Mouse (Mus musculus) kidney, adult 9 months (tissue): ENCODE data around the gene Col4a1.

Source experiments
- DNase-seq: peaks from one replicate; pipeline ENCODE4 v3.0.0; 2022

The Col4a1 gene

DNA sequence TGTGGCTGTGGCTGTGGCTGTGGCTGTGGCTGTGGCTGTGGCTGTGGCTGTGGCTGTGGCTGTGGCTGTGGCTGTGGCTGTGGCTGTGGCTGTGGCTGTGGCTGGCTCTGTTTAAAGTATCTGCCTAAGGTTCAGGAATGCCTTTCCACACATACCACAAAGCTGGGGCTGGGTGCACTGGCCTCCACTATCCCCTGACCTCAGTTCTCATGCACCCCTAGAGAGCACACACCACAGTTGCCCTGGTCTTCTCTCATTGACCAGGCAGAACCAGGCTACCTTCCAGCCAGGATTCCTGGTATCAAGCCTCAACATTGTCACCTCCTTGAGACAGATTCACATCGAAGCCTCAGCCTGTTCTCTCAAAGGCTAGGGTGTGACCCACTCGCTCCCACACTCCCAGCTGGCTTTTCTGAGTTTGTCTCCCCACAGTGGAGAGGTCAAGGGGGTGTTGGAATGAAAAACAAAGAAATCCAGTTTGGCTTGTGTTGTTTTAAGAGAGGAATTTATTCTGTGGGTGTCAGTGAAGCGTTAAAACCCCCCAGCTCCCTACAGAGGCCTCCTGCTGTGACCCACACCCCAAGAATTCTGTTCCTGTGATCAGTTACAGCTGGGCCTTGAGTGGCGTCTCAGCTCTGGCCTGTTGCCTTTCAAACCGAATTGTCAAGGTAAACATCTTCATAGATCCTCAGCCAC lies 15.2 kb upstream of the Col4a1 start:
- no peak for DNase-seq

DNA sequence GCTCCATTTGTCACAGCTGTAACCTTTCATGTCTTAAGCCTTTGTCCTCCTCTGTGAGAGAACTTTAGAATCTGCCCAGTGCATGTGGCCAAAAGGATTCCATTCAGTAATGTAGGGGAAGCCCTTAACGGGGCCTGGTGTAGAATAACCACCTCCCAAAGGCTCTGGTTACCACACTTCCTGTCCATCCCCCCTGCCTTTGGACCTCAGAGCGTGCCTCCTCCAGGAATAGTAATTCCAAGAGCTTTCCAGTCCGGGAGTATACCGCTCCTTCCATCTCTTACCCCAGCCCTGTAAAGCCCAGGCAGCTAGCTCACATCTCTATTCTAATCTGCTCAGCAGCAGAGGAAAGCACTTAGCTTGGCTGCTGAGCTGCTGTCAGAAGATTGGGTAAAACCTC lies 14.7 kb upstream of the Col4a1 start:
- DNase-seq = no peak

DNA sequence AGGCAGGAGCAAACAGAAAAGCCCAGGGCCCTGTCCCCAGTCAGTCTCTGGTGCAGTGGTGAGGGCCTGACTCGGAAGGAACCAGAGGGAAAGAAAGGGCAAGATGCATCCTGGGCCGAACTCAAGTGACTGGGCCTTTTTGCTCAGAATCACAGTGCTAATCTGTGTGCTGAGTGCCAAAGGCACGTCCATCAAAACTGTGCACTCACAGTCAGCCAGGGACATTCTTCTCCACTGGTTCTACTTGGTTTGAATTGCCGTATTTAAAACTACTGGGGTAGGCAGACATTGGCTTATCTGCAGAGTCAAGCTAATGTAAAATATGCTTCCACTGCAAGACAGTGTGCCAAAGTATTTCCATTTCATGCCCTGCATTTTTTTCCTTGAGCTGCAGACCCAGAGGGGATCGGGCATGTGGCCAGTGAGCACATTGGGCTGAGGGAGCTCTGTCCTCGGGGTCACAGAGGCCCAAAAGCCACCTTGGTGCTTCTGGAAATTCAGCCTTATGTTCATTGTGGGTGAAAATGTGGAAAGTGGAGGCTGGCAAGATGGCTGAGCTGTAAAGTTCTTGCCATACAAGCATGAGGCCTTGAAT lies 12.3 kb upstream of the Col4a1 start:
- DNase-seq = peak; percentile 67

DNA sequence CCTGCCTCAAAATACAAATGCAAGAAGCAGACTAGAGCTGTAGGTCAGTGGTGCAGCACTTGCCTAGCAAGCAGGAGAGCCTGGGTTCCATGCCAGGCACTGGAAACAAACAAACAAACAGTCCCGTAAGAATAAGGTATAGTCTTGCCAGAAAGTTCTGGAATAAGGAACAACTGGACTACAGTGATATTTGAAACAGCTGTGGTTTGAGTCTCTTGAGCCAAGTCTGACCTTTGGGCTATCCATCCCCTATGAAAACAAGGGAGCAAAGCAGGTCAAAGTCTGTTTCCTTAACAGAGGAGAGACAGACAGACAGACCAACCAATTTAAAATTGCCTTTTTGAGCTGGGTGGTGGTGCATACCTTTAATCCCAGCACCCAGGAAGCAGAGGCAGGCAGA lies 11.1 kb upstream of the Col4a1 start:
- DNase-seq = peak; percentile 68

DNA sequence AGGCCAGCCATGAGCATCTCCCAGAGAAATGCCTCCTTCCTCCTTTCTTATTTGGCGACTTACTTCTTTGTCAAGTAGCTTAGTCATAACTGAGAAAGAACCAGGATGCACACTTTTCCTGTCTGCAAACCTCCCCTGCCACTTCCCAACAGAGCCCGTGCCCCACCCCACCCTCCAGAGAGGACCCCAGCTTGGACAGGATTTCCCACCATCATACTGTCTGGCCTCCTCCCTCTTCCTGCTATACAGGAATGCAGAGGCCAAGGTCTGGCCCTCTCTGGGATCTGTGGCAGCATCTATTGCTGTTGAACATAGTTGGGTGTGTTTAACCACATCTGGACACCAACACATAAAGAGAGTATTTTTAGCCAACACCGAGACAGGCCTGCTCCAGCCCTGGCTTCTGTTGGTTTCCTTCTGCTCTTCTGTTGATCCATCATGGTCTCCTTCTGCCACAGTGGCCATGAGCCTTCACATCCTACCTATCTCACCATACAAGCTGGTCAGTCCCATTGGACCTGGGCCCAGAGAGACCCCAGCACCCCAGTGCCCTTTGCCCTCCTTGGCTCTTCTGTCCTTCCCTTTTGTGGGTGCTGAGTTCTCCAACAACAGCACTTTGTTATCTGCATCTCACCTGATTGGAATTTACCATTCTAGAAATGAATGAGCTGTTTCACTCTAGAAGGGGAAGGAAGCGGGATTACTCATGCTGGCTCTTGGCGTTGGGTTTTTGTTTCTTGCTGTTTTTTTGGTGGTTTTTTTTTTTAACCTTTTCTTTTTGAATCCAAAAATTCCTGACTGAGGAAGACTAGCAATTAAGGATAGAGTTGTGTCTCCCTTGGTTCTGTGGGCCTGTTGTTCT lies 10.3 kb upstream of the Col4a1 start:
- DNase-seq = no peak

DNA sequence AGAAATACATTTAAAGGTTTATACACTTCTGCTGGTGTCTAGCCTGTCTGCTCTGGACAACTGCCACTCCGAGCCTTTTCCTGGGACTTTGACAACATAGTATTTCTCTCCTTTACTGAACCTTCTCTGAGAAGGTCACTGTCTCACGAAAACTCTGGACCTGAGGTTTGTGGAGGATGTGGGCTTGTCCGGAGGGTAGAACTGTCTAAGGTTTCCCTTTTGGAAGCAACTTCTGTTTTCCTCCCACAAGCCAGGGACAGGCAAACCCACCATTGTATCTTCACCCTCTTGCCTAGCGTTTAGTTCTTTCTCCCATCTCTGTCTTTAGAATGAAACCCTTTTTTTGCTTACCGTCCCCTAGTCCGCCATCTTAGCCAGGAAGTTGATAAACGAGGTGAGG lies 9.2 kb upstream of the Col4a1 start:
- DNase-seq = no peak

DNA sequence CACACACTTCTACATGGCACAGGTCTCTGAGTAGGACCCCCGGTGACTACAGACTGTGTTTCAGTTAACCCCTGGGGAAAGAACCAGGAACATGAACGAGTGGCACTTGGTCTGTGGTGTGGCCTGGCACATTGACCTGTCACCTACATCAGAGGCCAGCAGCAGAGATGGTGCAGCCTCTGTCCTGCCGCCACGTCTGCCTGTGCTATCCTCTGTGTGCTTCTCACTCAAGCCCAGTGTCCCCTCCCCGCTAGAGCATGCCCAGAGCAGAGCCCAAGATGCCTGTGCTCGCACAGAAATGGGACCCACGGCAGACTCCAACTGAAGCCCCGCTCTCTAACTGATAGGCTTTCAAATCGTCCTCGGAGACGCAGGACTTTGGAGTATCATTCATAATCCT lies 6.8 kb upstream of the Col4a1 start:
- DNase-seq = no peak

DNA sequence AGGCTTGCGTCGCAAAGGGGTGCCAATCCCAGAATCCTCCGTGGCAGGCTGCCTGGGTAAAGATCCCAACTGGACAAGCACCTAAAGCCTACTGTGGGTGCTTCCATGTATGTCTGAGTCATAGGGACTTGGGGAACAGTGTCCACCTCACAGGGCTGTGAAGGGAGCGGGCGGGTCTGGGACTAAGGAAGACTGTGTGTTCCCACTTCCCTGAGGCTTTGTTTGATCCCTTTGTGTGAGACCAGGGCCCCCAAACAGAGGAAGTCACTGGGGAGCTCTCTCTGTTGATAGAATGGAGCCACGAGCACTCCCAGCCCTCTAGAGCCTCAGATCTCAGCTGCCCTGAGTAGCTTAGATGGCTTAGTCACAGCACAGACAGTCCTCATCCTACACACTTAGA lies 3.5 kb upstream of the Col4a1 start:
- no peak for DNase-seq

DNA sequence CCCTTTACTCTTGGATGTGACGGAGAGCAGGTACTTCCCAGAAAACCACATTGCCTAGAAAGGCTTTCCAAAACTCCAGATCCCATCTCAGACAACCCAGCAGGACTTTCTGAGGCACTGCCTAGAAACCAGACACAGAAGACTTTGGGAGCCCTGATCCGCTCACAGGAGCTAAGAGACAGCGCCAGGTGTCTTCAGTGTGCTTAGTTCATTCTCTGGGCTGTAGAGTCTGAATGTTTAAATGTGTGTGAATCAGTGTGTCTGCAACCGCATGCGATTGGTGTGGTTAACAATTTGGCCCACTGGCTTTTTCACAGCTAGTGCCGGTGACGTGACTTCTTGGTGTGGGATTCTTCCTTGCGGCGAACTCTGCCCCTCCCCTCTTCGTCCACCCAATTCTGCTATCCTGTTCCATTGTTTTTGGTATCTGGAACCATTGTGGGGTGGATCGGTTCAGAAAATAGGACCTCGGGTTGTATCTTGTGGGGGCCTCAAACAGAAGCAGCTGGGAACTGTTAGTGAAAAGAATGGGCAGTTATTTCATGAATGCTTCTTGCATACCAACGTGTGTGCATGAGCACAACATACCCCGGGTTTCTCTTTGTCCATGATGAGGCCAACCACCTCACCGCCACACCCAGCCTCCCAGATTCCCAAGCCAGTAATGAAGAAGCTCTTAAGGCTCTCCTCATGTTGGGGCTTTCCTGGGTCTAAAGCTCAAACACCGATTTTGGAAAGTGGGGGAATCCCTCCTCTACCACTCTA lies 2.7 kb upstream of the Col4a1 start:
- no peak for DNase-seq

DNA sequence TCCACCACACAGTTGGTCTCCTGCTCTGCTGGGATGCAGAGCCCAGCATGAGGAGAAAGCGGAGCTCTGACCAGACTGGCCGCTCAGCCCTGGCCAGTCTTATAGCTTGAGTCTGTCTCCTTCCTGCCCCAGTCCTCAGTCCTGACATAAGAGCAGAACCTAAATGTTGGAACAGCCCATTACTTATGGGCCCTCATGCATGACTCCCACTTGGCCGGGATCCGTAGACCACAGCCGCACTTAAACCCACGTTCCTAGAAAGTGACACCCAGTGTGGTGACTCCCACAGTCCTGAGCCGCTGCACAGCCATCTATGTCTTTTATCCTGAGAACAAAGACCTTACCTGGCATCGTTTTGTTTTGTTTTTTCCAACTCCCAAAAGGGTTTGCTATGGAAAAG lies 2.0 kb upstream of the Col4a1 start:
- no peak for DNase-seq

DNA sequence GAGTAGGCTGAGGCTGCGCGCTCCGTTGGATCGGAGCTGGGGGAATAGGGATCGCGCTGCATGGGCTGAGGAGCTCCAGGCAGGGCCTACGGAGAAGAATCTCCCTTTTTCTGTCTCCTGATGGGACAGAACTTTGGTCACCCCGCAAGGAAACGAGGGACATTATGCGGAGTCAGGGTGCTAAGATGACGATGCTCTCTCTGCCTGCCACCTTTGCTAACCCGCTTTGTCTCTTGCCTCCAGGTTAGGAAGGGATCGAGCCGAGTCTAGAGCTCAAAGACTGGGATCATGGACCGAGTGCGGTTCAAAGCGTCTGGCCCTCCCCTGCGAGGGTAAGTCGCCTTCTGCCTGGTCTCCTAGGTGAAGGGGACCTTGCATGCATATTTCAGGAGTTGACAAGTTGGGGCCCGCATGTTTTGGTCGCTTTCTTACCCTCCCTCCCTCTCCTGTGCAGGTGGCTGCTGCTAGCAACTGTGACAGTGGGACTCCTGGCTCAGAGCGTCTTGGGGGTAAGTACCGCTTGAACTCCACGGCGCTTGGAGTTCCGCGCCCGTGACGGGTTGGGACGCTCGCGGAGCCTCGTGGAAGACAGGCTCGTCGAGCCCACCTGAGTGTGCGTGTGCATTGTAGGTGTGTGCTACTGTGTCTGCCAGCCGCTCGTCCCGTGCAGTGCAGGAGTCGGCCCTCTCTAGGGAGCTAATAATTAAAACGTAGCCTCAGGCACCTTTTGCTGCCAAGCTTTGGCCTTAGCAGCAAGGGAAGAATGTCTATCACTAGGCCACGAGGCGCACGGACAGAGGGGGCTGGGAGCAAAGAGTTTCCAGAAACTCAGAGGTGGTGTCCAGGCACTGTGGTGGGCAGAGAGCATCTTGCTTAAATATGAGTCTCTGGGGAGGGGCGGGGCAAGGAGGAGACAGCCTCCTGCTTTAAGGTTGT lies 818 bp upstream of the Col4a1 start:
- DNase-seq = peak; percentile 82

DNA sequence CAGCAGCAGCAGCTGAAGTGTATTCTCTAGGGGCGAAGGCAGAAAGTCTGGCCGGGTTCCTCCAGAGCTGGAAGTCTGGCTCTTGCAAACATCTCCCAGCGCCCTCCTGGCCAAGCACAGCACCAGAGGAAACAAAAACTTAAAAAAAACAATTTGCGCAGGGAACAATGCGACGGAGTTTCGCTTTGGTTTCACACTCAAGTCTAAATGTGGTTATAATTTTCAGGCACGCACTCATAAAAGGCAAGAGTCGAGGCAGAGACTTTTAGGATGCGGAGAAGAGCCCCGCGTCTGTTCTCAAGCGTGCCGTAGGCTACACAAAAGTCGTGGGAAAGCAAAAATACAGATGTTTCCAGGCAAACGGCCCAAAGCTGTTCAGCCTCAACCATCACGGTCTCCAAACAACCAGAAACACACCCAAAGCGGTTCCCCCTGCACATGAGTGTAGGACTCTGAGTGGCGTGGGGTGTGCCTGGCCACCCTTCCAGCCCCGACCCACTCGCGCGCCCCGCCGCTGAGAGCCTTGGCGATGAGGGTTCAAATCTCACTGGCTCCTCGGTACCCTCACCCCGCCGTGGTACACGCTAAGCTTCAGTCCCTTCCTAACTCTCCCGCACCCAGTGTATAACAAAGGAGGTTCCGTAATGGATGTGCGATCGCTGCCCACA lies 811 bp downstream of the Col4a1 start:
- DNase-seq = peak; percentile 71

DNA sequence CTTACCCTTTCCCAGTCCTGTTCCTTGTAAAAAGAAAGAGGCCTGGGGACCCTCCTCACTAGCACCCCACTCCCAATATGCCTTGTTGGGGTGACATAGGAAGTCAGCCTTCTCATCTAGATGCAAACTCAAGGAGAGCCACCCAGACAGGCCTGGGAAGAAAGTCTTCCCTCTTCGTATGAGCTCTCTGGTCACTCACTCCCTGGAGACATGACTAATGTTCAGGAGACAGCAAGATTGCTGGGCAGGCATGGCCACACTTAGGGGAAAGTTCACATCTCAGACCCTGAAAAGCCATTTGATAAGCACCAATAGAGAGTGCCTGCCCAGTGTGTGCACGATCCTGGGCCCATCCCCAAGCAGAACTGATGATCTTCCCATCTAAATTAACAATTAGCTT lies 2.6 kb downstream of the Col4a1 start:
- no peak for DNase-seq

DNA sequence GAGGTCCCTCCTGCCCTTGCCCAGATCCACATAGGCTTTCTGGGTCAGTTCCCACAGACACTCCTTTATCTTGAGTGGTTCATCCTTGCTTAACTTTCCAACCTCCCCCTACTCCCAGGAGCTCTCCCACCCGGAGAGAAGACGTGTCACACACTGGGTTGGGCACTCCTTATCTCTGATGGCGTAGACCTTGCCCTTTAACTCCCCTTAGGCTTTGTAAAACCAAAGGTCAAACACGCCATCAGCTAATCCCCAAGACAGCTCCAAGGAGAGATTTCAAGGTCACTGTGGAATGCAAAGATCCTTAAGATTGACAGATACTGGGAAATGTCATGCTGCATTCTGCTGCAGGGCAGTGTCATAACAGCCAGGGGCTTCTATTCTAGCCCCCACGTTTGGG lies 3.4 kb downstream of the Col4a1 start:
- no peak for DNase-seq

DNA sequence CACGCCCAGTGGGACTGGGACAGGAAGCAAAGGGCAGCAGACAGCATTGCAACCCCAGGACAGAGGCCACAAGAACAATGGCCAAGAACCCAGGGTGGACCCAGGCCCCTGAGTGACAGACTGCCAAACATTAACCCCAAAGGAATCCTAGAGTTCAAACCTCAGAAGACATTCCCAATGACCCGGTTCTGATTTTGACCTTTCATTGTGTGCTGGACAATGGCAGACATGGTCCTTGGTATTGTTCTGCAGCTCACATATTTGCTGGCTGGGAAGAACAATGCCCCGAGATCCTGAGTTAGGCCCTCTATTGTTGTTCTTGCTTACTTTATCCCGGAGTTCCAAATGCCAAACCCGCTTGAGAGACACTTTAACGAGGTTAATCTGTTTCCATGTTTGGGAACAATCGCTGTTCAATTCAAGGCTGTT lies 4.0 kb downstream of the Col4a1 start:
- DNase-seq = peak; percentile 86

DNA sequence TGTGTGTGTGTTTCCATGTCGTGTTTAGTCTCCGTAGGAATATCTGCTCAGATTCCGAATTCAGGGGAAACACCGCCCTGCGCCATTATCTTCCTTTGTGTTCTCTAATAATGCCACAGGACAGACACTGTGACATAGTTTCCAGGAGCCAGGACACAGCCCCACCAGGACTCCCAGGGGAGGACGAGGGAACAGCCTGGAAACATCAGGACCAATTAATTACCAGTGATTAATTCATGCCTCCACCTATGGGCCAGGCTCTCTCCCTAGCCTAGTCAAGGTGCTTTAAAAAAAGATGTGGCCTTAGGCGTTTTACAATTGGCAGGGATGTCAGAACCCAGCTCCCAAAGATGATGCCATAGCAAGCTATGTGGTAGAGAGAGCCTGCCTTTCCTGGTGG lies 5.2 kb downstream of the Col4a1 start:
- DNase-seq = no peak

DNA sequence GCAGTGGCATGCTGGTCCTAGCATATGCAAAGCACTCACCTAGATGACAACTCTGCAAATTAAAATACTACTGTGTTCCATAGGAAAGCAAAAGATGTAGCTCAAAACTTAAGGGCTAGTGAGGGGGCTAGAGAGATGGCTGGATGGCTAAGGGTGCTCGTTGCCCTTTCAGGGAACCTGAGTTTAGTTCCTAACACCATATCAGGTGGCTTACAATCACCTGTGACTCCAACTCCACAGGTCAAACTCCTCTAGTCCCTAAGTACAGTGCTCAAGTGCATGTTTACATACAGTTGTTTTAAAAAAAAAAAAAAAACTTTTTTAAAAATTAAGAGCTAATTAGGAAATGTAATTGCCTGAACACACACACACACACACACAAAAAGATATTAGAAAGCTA lies 7.1 kb downstream of the Col4a1 start:
- no peak for DNase-seq

DNA sequence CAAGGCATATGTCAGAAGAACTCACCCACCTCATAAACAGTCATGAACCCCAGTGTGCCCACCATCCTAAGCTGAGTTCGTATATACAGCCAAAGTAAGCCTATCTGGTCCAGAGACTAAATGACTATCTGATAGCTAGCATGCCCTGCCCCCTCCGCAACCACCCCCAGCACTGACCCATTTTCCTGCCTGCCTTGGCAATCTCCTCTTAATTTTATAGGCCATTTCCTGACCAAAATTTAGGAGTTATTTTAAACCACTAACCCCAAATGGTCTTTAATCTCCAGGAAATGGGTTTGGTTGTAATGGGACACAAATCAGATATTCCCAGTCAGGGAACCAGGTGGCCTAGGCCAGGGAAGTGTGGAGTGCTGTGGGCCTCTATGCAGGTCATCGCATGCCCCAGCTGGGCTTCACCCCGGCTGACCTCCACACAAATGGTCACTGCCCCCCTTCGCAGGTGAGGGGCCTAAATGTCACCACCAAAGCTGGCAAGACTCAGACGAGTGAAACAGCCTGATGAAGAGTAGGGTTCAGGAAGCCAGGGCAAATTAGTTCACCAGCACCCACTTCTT lies 8.5 kb downstream of the Col4a1 start:
- DNase-seq = no peak

DNA sequence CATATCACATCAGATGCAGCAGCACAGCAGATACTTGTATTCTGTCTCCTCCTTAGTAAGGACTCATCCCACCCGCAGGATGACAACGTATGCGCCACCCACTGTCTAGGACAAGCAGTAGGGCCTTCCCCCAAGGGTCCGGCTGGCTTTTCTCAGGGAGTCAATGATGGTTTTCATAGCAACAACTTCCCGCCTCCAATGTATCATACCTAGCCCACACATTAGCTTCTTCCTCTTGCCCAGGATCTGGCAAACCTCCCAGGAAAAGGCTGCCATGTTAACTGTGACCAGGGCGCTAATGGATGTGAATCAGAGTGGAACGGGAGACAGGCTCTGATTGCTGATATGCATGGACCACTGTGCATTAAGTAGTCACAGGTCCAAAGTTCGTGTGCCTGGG lies 12.2 kb downstream of the Col4a1 start:
- peak; percentile 45 for DNase-seq

DNA sequence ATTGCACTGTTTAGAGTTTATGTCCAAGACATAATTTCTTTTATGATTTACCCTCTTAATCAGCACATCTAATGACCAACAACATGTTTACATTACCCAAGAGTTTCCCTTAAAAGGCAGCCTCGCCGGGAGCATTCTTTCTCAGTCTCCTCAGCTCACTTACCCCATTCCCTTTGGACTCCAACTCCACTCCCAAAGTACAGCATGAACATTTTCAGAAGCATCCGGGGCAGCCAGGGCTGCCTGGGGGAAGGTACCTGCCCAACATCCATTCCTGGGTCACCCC lies 13.4 kb downstream of the Col4a1 start:
- no peak for DNase-seq

DNA sequence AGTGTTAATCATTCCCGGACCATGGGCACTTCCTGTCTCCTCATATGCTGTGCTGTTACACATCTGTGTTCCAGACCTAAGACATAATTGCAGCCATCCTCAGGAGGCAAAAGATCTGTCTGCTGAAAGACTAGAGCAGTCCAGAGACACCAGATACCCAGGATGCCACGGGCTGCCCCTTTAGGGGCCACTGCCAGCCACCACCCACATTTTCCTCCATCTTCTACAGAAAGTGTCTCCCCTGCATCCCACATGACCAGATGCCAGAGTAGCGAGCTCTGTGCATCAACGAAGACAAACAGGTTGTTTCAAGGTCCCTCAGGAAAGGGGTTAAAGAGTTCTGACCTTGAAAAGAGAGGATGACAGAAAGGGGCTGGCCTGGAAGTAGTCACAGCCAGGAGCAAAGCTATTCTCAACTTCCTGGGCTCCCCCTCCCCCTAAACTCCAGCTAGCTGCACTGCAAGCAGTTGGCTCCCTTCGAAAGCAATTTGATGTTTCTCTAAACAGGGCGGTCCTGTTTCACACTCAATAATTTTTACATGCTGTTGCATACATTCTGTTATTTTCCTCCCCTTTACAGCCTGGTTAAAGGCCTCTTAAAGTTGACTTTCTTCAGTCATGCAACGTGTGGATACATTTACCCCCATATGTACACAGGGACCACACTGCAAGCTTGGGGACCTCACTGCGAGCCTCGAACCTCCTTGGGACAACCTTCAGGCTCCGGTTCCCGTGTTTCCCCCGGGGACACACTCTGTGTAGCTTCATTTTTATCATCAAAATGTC lies 13.9 kb downstream of the Col4a1 start:
- no peak for DNase-seq
